Mouse (Mus musculus): ENCODE measurements around the gene Slc6a21.

Gene Slc6a21

GRCm38 (mm10) chr7:45277136-45277760 lies at the start of gene Slc6a21:
Gene Slc6a21 (plus strand): TSS chr7:45277513.
- DNase-seq (ENCODE audit: low read depth), result peak; percentile 73

DNA sequence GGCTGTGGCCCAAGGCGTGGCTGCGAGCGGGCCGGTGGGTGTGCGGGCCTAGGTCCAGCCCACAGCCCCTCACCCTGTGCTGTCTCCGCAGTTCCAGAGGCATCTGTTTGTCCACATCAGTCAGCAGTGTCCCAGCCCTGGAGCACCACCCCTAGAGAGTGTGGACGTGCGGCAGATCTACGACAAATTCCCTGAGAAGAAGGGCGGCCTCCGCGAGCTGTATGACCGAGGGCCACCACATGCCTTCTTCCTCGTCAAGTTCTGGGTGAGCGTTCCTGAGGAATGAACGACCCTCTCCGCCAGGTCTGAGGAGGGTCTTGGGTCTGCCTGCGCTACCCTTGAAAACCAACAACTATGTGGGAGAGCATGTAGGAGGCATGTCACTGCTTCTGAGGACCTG lies 48.8 kb upstream of the Slc6a21 start:
- DNase-seq (ENCODE audit: low read depth), result no peak

DNA sequence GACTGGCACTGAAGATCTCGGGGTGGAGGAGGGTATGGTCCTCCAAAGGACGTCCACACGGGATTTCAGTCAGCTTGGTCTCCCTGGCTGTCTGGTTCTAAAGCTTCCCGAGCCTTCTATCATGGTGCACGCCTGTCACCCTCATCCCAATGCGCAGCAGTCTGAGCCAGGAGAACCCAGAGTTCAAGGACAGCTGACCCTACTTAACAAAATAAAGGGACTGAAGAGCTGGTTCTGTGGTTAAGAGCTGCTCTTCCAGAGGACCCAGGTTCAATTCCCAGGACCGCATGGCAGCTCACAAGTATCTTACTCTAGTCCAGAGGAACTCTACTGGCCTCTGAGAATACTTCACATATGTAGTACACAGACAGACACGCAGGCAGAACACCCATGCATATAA lies 48.3 kb upstream of the Slc6a21 start:
- no peak for DNase-seq (ENCODE audit: low read depth)

GRCm38 (mm10) chr7:45229459-45230203 lies 47.7 kb upstream of the Slc6a21 start:
- DNase-seq (ENCODE audit: low read depth), result no peak

- DNase-seq (ENCODE audit: low read depth), result no peak
Measured at GRCm38 (mm10) chr7:45231192-45231591, 46.1 kb upstream of the Slc6a21 start.

DNA sequence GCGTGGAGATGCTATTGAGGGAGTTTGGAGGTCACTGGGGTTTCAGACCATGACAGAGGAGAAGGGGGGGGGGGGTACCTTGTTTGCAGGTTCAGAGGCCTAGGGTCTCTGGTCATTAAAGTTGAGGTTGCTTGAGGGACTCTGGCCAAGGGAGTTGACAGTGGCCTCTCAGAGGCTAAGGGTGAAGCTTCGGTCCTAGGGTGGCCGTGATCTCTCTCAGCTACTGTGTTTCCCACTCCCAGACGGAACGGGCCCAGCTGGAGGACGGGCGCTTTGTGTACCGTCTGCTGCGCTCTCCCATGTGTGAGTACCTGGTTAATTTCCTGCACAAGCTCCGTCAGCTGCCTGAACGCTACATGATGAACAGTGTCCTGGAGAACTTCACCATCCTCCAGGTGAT lies 45.4 kb upstream of the Slc6a21 start:
- DNase-seq (ENCODE audit: low read depth), result no peak

DNA sequence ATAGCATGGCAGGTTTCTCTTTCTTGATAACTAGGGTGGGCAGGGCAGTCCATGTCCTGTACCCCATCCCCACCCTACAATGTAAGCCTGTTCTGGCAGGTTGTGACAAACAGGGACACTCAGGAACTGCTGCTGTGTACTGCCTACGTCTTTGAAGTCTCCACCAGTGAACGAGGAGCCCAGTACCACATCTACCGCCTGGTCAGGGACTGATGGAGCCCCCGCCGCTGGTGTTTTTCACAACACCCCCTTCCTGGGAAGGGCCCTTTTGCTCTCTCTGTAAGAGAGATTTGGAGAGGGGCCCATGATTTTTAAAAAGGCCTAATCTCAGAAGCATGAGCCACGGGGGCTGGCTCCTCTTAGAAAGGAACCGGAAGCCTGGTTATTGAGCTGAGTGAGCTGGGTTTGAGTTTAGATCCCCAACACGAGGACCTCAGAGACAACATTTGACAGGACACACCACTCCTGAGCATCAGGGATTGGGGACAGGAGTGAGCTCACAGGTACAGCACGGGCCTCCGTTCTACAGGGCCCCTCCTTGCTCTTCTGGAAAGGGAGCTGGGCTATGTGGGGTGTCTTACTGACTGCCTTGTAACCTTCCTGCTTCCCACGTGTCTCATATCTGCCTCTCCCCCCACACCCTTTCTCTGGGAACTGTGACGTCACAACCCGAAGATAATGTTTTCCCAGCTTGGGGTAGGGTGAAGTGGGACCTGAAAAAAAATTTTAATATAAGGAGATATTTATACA lies 44.4 kb upstream of the Slc6a21 start:
- no peak for DNase-seq (ENCODE audit: low read depth)

DNA sequence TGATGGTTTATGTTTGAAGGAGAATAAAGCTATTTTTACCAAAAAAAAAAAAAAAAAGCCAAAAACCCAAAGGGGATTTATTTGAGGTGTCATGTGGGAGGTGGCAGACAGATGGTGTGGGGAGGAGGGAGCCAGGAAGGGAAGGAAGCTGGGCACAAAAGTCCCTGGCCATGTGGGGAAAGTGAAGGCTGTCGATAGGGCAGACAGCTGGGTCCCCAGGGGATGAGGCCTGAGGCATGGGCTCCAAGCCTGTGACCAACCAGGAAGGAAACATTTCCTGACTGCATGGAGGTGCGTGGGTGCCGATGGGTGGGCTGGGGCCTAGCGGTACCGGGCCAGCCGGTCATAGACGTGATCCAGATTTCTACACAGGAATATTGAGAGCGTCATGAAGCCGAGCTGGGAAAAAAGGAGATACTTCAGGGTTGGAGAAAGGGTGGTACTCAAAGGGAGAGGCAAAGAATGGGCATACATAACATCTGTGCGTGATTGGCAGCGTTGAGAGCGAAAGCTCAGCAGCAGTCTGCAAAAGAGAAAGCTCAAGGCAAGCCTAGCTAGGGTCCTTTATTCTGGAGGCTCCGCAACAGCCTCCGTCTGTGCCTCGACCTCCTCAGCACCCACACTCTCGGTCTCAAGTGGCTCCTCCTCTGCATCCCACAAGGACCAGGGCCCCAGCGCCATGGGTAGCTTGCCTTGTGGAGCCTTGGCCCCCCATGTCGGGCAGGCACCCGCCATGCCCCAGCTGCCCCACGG lies 43.6 kb upstream of the Slc6a21 start:
- DNase-seq (ENCODE audit: low read depth), result no peak

- no peak for DNase-seq (ENCODE audit: low read depth)
Measured at GRCm38 (mm10) chr7:45234333-45234841, 42.9 kb upstream of the Slc6a21 start.

DNA sequence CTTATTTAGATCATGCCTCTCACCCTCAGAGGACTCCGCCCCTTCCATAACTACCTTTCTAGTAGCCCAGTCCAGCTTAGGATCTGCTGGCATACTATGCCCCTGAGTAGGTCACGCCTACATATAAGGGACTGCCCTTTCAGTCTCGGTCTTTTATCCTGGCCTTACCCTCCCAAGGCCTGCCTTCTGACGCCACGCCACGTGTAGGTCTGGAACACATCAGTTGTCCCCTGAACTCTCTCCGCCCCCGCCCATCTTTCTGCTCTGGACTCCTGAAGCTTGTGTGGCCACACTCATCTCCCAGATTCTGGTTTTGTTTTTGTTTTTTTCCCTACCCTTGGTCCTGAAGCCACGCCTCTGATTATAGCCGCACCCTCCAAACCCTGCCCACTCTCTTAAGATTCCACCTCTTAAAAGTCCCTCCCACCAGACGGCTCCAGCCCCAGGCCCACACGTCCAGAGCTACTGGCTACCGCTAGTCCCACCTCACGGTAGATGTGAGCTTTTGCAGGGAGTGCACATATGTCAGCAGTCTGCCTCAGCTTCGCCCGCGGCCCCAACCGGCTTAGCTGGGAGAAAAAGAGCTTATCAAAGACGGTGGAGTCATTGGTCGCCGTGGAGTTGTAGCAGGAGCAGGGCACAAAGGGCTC lies 42.3 kb upstream of the Slc6a21 start:
- DNase-seq (ENCODE audit: low read depth), result no peak

DNA sequence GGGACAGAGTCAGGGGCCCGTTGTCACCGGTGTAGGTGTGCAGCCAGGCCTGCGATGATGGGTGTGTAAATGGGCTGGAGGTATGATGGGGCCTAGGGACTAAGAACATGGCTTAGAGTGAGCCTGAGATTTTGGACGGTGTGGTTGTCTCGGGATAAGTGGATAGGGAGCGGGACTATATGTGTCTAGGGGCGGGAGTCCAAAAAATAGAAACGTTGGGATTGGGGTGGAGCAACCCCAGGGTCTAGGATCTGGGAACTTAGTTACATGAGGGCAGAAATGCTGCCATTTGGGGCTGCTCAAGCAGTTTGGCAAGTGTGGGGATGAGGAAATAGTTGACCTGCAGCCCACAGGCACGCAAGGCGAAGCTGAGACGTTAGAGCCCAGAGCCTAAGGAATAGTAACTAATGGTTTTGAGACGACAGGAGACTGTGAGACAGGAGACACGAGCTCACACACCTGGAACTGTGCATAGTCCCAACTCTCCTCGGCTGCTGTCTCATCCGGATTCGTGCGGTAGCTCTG lies 41.6 kb upstream of the Slc6a21 start:
- no peak for DNase-seq (ENCODE audit: low read depth)

GRCm38 (mm10) chr7:45237747-45238699 lies 39.3 kb upstream of the Slc6a21 start:
- no peak for DNase-seq (ENCODE audit: low read depth)

DNA sequence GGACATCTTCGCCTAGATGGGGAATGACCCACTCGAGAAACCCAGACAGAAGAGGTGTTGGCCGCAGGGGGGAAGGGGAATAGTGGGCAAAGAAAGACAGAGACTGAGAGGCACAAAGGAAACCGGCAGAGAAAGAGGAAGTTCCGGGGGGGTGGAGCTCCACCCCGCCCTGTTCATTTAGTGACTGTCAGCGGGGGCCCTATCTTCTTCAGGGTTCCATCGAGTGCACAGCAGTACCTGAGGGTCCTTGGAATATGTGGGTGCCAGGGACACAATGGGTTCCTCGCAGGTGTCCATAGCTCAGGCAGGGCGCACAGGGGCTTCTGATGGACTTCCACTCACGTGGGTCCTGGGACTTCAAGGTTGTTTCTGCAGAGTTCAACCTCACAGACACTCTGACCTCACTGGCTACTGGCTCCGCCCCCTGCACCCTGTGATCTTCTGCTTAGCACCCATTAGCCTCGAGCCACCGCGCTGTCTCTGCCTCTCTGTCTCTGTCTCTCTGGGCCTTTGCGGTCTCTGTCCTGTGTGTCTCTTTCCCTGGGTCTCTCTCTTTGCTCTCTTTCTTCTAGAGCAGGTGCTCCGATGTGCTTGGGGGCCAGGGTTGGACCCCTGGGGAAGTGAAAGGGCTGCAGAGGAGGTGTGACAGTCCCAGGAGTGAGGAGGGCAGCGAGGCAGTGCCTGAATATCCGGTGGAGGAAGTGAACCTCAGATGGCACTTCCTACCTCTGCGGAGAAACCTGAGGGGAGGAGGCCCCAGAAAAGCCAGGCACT lies 38.4 kb upstream of the Slc6a21 start, which contains the start of gene Cd37:
Gene Cd37, minus strand, starts transcription at position 393 of the 774 bp plus-strand sequence.
- no peak for DNase-seq (ENCODE audit: low read depth)

GRCm38 (mm10) chr7:45240109-45240508 lies 37.2 kb upstream of the Slc6a21 start:
- DNase-seq (ENCODE audit: low read depth), result no peak

DNA sequence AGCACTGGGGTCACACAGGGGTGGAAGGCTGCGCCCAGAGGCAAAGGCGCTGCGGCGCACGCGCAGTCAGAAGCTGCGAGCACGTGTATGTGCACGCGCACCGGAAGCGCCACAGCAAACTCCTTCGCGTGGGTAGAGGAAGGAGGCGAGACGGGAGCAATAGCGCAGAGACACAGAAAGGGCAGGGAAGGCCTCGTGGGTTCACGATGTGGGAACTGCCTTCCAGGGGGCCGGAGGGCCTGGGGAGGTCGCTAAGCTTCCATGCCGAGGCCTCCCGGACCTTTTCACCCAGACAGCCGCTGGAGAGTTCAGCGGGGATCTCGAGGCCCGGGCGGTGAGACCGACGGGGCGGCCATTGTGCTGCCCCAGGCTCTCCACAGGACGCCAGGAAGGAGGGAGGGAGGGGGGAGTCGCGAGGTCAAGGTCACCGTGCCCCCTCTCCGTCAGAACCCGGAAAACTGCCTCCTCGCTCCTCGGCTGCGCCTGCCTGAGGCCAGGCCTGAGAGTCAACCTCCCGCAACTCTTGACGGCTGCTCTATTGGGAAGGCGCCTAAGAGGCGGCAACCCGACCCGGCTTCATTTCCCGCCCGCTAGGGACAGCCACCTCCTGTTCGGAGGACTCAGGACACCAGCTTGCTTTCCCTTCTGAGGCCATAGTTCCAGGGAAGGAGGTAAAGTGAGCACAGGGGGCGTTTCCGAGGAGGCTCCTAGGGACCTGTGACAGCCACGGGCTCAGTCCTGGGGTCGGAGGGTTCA lies 36.5 kb upstream of the Slc6a21 start, which contains the start of gene Slc6a16:
Gene Slc6a16, plus strand, starts transcription at position 453 of the 756 bp plus-strand sequence.
- DNase-seq (ENCODE audit: low read depth), result no peak

DNA sequence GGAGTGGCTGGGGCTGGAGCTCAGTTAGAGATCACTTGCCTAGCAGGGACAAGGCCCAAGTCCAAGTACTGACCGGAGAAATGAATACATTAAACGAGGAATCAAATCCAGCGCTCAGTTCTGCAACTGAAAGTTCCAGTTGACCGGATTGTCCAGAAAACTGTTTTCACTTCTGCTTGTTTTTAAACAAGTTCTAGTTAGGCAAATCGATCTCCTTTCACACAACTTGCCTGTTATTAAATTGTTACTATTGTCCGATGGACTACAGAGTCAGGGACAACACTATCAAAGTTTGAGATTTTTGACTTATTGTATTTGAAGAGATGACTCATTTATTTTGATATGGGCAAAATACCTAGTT lies 35.9 kb upstream of the Slc6a21 start:
- DNase-seq (ENCODE audit: low read depth), result no peak

DNA sequence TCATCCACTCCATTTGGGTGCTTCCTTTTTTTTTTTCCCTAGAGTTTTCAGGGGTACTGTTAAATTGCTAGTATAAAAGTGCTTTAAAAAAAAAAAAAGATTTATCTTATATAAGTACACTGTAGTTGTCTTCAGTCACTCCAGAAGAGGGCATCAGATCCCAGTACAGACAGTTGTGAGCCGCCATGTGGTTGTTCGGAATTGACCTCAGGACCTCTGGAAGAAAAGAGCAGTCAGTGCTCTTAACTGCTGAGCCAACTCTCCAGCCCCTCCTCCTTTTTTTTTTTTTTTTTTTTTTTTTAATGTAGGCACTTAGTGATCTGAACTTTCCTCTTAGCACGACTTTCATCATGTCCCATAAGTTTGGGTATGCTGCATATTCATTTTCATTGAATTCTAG lies 29.6 kb upstream of the Slc6a21 start:
- no peak for DNase-seq (ENCODE audit: low read depth)

DNA sequence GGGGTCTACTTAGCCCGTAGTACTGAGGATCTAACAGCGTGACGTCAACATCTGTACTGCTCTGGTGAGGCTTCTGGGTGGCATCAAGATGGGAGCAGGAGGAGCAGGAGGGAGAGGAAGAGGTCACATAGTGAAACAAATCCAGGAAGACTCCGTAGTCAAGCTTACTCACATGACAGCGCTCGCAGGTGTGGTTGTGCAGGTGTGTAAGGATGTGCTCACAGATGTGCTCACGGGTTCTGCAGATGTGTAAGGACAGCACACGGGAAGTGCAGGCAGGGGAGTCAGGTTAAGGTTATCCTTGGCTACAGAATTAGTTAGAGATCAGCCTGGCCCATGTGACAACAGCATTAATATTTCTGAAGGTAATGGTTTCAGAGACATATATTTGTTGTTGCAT lies 23.5 kb upstream of the Slc6a21 start:
- DNase-seq (ENCODE audit: low read depth), result no peak

DNA sequence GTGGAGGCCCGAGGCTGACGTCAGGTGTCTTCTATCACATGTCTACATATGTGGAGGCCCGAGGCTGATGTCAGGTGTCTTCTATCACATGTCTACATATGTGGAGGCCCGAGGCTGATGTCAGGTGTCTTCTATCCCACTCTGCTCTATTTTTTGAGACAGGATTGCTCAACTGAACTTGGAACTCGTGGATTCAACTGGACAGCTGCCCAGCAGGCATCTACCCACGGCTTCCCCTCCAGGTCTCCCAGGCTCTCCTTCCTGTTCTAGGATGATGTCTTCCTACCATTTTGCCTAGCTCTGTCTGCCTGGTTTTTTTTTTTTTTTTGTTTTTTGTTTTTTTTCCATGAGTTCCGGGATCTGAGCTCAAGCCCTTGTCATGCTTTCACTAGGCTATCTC lies 21.5 kb upstream of the Slc6a21 start:
- peak; percentile 60 for DNase-seq (ENCODE audit: low read depth)

Data from NIH3T3 (cell line).